Mouse (Mus musculus) liver, embryonic 14.5 days (tissue): ENCODE measurements around the gene Ppp2r5d. TPM values are rescaled to one million over a fixed set of nuclear protein-coding genes. Genes with fewer than 3 reads are reported as not detected.
A peak's percentile ranks its signal among the peaks of the same experiment; 100 is the strongest.

Experiments
- ATAC-seq: fragments of 200-750 bp; cut with Nextera tagmentation; 2 replicates; pipeline ENCODE4 v1.8.0; 2017; ENCODE audit warnings: moderate number of reproducible peaks, mild to moderate bottlenecking, moderate library complexity; ENCODE audit not compliant: insufficient read depth
- DNase-seq, 3 experiments: peaks; one replicate each; pipeline ENCODE4 v3.0.0-alpha.2; 2012 to 2013; ENCODE audit warnings: low read depth in 3 of 3, low spot score in 3 of 3
- H3K27ac ChIP-seq: fragments of 300-500 bp; sonication (generic); 2 replicates; pipeline ENCODE4 v1.5.1; 2014; ENCODE audit warnings: moderate library complexity, mild to moderate bottlenecking, control low read depth, inconsistent platforms
- H3K27me3 ChIP-seq: fragments of 300-500 bp; sonication (generic); 2 replicates; pipeline ENCODE4 v1.6.1; 2014; ENCODE audit warnings: mild to moderate bottlenecking, low read length, moderate library complexity; ENCODE audit not compliant: control insufficient read depth, insufficient read depth
- H3K36me3 ChIP-seq: fragments of 300-500 bp; sonication (generic); replicated peaks from 2 replicates; pipeline ENCODE4 v1.6.1; 2014; ENCODE audit warnings: low read depth; ENCODE audit not compliant: control insufficient read depth, insufficient read depth
- H3K4me1 ChIP-seq, 2 experiments: fragments of 200-500 bp in 1 of 2; fragments of 300-500 bp in 1 of 2; sonication (generic) in 1 of 2; replicated peaks; 2 replicates each; pipeline ENCODE4 v1.6.1; 2012 to 2014; ENCODE audit warnings: antibody characterized with exemption in 1 of 2, inconsistent platforms in 1 of 2, low read length in 1 of 2; ENCODE audit not compliant: control insufficient read depth in 2 of 2, insufficient read depth in 2 of 2
- H3K4me2 ChIP-seq: fragments of 300-500 bp; sonication (generic); 2 replicates; pipeline ENCODE4 v1.6.1; 2014; ENCODE audit warnings: low read depth, mild to moderate bottlenecking, control low read depth, moderate library complexity
- H3K4me3 ChIP-seq, 2 experiments: fragments of 200-500 bp in 1 of 2; fragments of 300-500 bp in 1 of 2; sonication (generic) in 1 of 2; 2 replicates each; pipeline ENCODE4 v1.5.1; 2012 to 2014; ENCODE audit warnings: low read depth in 2 of 2, low read length in 2 of 2, mild to moderate bottlenecking in 2 of 2, control low read depth in 1 of 2, inconsistent platforms in 1 of 2, moderate library complexity in 1 of 2; ENCODE audit not compliant: insufficient read depth in 1 of 2
- H3K9ac ChIP-seq: fragments of 300-500 bp; sonication (generic); replicated peaks from 2 replicates; pipeline ENCODE4 v1.6.1; 2014; ENCODE audit warnings: mild to moderate bottlenecking, control low read depth, moderate library complexity
- H3K9me3 ChIP-seq: fragments of 300-500 bp; sonication (generic); 2 replicates; pipeline ENCODE4 v1.6.1; 2016; ENCODE audit warnings: low read length, mixed read lengths; ENCODE audit not compliant: control insufficient read depth
- CTCF ChIP-seq: IDR thresholded peaks from 2 replicates; pipeline ENCODE4 v1.5.1; 2016; ENCODE audit warnings: antibody characterized with exemption, low read depth, control low read depth
- EP300 ChIP-seq: IDR thresholded peaks from 2 replicates; pipeline ENCODE4 v1.6.1; 2016; ENCODE audit warnings: antibody characterized with exemption, low read depth
- WGBS: fragments of 180-500 bp; shearing (Covaris S2); extraction: QIAGEN DNeasy Blood & Tissue Kit; methylation state at CpG from one replicate; pipeline ENCODE4 v1.1.7; 2014; ENCODE audit not compliant: insufficient replicate concordance; 5-methylcytosine and 5-hydroxymethylcytosine counted together
- polyA plus RNA-seq, 2 experiments: library from polyadenylated mRNA; depleted of rRNA in 1 of 2; stranded (reverse) in 1 of 2; unstranded in 1 of 2; fragments of >200 nt; fragmentation: Nextera tagmentation in 1 of 2; extraction: Ambion mirVana in 1 of 2; gene quantifications; 2 replicates each; pipeline versions ENCODE4 v1.2.1 to v1.2.3; 2012 to 2014

Gene Ppp2r5d
- polyA plus RNA-seq, 2 experiments = 23.6 to 24.1 TPM

DNA sequence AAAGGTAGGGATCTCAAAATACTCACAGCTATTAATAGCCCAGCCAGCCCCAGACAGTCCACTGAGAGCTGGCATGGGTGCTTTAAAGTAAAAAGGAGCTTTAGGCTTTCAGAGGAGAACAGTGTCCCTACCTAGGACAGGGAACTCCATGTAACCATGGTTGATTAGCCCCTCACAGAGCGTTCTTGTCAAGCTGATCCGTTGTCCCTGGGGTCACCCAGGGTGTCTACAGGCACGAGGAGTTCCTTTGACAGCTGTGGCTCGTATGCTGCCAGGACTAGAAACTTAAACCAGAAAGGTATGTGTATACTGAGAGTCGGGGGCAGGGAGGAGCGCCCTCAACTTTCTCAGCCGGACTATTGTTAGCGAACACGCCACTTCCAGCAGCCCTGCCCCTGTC lies 26.0 kb downstream of the Ppp2r5d start:
- Histone ChIP-seq H3K36me3 (peaks cover 25% of the 10 kb centered on the region), H3K4me3 (no peak overlapping the region), H3K27ac (no peak overlapping the region), H3K27me3 (no peaks in the 10 kb centered on the region), H3K9me3 (no peaks in the 10 kb centered on the region), H3K9ac (no peak overlapping the region), H3K4me1 (peaks cover 19 to 24% of the 10 kb centered on the region in 2 experiments), H3K4me2 (peak overlapping the region; percentile 88)
- ATAC-seq (no peak), DNase-seq (no peak)
- 68% methylated on average over 9 of the region's 9 CpGs for WGBS
- TF ChIP-seq EP300 = no peak
- TF ChIP-seq CTCF = no peak

DNA sequence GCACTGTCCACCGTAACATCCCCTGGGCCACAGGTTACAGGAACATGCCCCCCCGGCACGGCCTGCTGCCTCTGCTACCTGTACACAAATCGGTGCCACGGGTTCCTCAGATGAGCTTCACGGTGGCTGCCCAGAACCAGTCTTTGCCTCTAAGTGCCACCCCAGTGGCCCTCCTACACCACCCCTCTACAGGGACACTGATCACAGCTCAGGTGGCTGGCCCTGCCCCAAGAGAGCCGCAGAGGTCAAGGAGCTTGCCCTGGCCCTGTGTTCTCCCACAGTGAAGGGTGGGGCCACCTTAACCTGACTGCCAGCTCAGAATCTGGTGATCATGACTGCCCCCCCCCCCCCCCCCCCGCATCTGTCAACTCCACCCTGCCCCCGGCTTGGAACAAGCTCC lies 26.5 kb downstream of the Ppp2r5d start, which contains the start of gene Mea1:
TSS of gene Mea1 (plus strand) at position 378 of the 400 bp plus-strand sequence.
- Histone ChIP-seq H3K4me3 (peak within 1 kb of the TSS; percentile 65 to 69), H3K9ac (peak within 1 kb of the TSS; percentile 76), H3K4me2 (peak within 1 kb of the TSS; percentile 88), H3K36me3 (peaks cover 25% of the 10 kb centered on the region), H3K9me3 (no peaks in the 10 kb centered on the region), H3K27me3 (no peaks in the 10 kb centered on the region), H3K27ac (peak within 1 kb of the TSS; percentile 19), H3K4me1 (peaks cover 19 to 24% of the 10 kb centered on the region in 2 experiments)
- no peak for ATAC-seq
- 80% methylated on average over 8 of the region's 9 CpGs for WGBS
- DNase-seq = no peak
- TF ChIP-seq CTCF = no peak
- no peak for TF ChIP-seq EP300

DNA sequence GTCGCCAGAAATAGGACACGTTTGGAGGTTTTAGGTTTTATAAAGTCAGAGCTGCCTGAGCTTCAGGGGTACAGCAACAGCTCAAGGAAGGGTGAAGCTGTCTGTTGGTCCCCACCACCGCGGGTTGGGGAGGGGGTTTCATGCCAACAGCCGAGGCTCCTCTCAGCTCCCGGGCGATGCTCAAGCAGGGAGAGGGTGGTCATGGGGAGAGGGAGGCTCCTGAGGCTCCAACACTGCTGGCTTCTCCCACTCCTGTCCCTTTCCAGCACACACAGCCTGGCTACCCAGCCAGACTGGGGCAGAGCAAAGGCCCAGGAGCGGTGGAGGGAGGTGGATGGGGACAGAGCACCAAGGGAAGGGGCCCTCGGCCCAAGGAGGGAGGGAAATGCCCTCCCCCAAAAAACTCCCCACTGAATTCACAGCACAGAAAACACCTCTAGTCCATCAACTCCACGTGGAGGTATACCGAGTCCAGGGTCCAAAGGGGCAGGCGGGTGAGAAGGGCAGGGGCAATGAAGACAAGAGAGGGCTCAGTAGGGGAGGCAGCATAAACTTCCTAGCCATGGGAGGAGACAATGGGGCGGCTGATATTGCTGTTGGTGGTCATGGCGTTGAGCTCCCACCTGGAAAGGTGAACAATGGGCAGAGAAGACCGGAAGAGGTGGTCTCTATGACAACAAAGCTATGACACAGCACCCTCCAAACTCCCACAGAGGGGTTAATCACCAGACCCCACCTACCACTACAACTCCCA lies 30.2 kb downstream of the Ppp2r5d start:
- peak overlapping the region; percentile 73 for H3K4me2 ChIP-seq
- no peaks in the 10 kb centered on the region for H3K27me3 ChIP-seq
- H3K4me1 ChIP-seq = peaks cover 13 to 21% of the 10 kb centered on the region in 2 experiments
- ATAC-seq = peak; percentile 16
- H3K36me3 ChIP-seq = peaks cover 24% of the 10 kb centered on the region
- no peak for DNase-seq
- peak overlapping the region; percentile 47 to 69 for H3K4me3 ChIP-seq
- WGBS = 37% methylated on average over 15 of the region's 15 CpGs
- H3K9ac ChIP-seq = peak overlapping the region; percentile 55
- peak overlapping the region; percentile 48 for H3K27ac ChIP-seq
- no peaks in the 10 kb centered on the region for H3K9me3 ChIP-seq
- TF ChIP-seq EP300 (no peak), CTCF (no peak)

DNA sequence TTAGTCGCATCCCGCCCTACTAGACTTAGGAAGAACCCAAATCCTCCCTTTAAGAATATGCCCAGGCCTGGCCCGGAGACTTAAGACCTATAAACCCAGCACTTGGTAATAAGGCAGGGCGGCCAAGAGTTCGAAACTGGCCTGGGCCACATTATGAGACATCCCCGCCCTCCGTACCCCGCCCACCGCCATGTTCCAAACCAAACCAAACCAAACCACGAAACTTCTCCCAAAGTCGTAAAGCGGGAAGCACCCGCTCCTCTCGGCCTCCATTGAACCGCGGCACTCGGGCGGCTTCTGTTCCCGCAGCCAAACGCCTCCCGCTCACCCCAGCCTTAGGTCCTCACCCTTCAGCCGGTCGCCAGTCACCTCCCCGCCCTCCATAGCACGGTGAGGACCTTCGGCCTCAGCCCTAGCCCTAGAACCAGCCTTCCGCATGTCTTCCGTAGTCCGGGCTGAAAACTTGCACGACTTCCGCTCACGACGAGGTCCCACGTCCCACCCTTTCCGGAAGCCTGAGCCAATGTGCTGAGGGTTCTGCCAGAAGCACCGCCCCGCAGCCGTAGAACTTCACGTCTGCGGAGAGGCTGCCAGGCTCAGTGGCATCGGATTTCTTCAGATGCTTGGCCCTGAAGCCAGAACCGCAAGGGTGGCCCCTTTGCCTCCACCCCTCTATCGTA lies 30.9 kb downstream of the Ppp2r5d start, which contains the start of gene Rrp36:
TSS of gene Rrp36 (minus strand) at position 503 of the 680 bp plus-strand sequence.
- Histone ChIP-seq H3K4me1 (peaks cover 8 to 13% of the 10 kb centered on the region in 2 experiments), H3K27me3 (no peaks in the 10 kb centered on the region), H3K9me3 (no peaks in the 10 kb centered on the region), H3K4me3 (peak within 1 kb of the TSS; percentile 69 to 79), H3K36me3 (peaks cover 30% of the 10 kb centered on the region), H3K4me2 (peak within 1 kb of the TSS; percentile 73), H3K9ac (peak within 1 kb of the TSS; percentile 73), H3K27ac (peak within 1 kb of the TSS; percentile 57)
- DNase-seq (peak; percentile 85 to 89 (median 86)), ATAC-seq (peak; percentile 91)
- no peak for TF ChIP-seq CTCF
- no peak for TF ChIP-seq EP300
- under 1% methylated on average over 43 of the region's 43 CpGs for WGBS

DNA sequence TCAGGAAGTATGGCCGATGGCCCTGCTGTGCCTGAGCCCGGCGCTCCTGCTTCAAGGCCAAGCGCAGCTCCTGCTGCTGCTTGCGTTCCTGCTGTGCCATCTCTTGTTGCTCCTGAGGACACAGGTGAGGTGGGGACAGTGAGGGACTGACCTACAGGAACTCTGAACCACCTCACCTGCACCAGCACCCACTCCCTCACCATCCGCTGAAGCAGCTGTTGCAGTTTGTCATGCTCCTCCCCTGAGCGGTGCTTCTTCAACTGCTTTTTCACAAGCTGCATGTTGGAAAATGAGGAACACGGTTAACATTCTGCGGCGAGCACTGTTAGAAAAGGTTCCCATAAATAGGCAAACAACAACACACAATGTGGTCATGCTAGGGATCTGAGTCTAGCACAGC lies 35.0 kb downstream of the Ppp2r5d start:
- Histone ChIP-seq H3K4me2 (no peak overlapping the region), H3K27ac (no peak overlapping the region), H3K9ac (no peak overlapping the region), H3K4me1 (peaks cover 8 to 10% of the 10 kb centered on the region in 2 experiments; a peak in 3 of 4 replicates), H3K27me3 (no peaks in the 10 kb centered on the region), H3K9me3 (no peaks in the 10 kb centered on the region), H3K4me3 (no peak overlapping the region), H3K36me3 (peaks cover 11% of the 10 kb centered on the region)
- TF ChIP-seq EP300 (no peak), CTCF (no peak)
- 89% methylated on average over 10 of the region's 10 CpGs for WGBS
- no peak for DNase-seq
- no peak for ATAC-seq
